Mouse (Mus musculus): ENCODE data around the gene Mgat4b. TPM values are rescaled to one million over a fixed set of nuclear protein-coding genes. Genes with fewer than 3 reads are reported as not detected.
A peak's percentile ranks its signal among the peaks of the same experiment; 100 is the strongest.

Gene Mgat4b
- total RNA-seq, 2 experiments from 2014 or later, result 9.1 to 22.2 TPM

- peak; percentile 54 for ATAC-seq (ENCODE audit: poor library complexity, severe bottlenecking)
Measured at GRCm38 (mm10) chr11:50243926-50244325, 33.2 kb downstream of the Mgat4b start.

- ATAC-seq (ENCODE audit: poor library complexity, severe bottlenecking), result no peak
Measured at GRCm38 (mm10) chr11:50245269-50245668, 34.6 kb downstream of the Mgat4b start.

- no peak for ATAC-seq (ENCODE audit: poor library complexity, severe bottlenecking)
Measured at GRCm38 (mm10) chr11:50248473-50249171, 37.9 kb downstream of the Mgat4b start.

GRCm38 (mm10) chr11:50252166-50252565, 41.5 kb downstream of the Mgat4b start:
- ATAC-seq (ENCODE audit: poor library complexity, severe bottlenecking), result no peak

GRCm38 (mm10) chr11:50252684-50253265, 42.1 kb downstream of the Mgat4b start:
- no peak for ATAC-seq (ENCODE audit: poor library complexity, severe bottlenecking)

GRCm38 (mm10) chr11:50253393-50253792, 42.7 kb downstream of the Mgat4b start:
- ATAC-seq (ENCODE audit: poor library complexity, severe bottlenecking), result no peak

- ATAC-seq (ENCODE audit: poor library complexity, severe bottlenecking), result no peak
Measured at GRCm38 (mm10) chr11:50254010-50254580, 43.4 kb downstream of the Mgat4b start.

- no peak for ATAC-seq (ENCODE audit: poor library complexity, severe bottlenecking)
Measured at GRCm38 (mm10) chr11:50256615-50257014, 45.9 kb downstream of the Mgat4b start.

- no peak for ATAC-seq (ENCODE audit: poor library complexity, severe bottlenecking)
Measured at GRCm38 (mm10) chr11:50258310-50258709, 47.6 kb downstream of the Mgat4b start.

- ATAC-seq (ENCODE audit: poor library complexity, severe bottlenecking), result 0 out of 2 replicates have a peak, but pooled peaks have one; percentile 40
Measured at GRCm38 (mm10) chr11:50262020-50262419, 51.3 kb downstream of the Mgat4b start.

GRCm38 (mm10) chr11:50263198-50263597, 52.5 kb downstream of the Mgat4b start:
- no peak for ATAC-seq (ENCODE audit: poor library complexity, severe bottlenecking)

- ATAC-seq (ENCODE audit: poor library complexity, severe bottlenecking), result no peak
Measured at GRCm38 (mm10) chr11:50265931-50266330, 55.2 kb downstream of the Mgat4b start.

GRCm38 (mm10) chr11:50266997-50267396, 56.3 kb downstream of the Mgat4b start:
- ATAC-seq (ENCODE audit: poor library complexity, severe bottlenecking), result no peak

GRCm38 (mm10) chr11:50269163-50269562, 58.5 kb downstream of the Mgat4b start:
- ATAC-seq (ENCODE audit: poor library complexity, severe bottlenecking), result peak; percentile 38; the same call in 1 of the 2 replicates

GRCm38 (mm10) chr11:50269885-50270284, 59.2 kb downstream of the Mgat4b start:
- no peak for ATAC-seq (ENCODE audit: poor library complexity, severe bottlenecking)

- ATAC-seq (ENCODE audit: poor library complexity, severe bottlenecking), result no peak
Measured at GRCm38 (mm10) chr11:50272819-50273218, 62.1 kb downstream of the Mgat4b start.

- peak; percentile 50 for ATAC-seq (ENCODE audit: poor library complexity, severe bottlenecking)
Measured at GRCm38 (mm10) chr11:50275077-50275476, 64.4 kb downstream of the Mgat4b start.

GRCm38 (mm10) chr11:50275568-50276151, 65.0 kb downstream of the Mgat4b start:
- ATAC-seq (ENCODE audit: poor library complexity, severe bottlenecking), result peak; percentile 95

- no peak for ATAC-seq (ENCODE audit: poor library complexity, severe bottlenecking)
Measured at GRCm38 (mm10) chr11:50277025-50277424, 66.3 kb downstream of the Mgat4b start.

- no peak for ATAC-seq (ENCODE audit: poor library complexity, severe bottlenecking)
Measured at GRCm38 (mm10) chr11:50277706-50278105, 67.0 kb downstream of the Mgat4b start.

- ATAC-seq (ENCODE audit: poor library complexity, severe bottlenecking), result no peak
Measured at GRCm38 (mm10) chr11:50279005-50279404, 68.3 kb downstream of the Mgat4b start.

GRCm38 (mm10) chr11:50280053-50280452, 69.4 kb downstream of the Mgat4b start:
- ATAC-seq (ENCODE audit: poor library complexity, severe bottlenecking), result no peak
